Mouse (Mus musculus): ENCODE measurements at regions not wholly inside any gene's neighbourhood (a gene's known extent, or its start where the extent isn't known, plus 50 kb on each side); places are given as distances from the start of the nearest gene placed in this dataset.

- H3K9me3 ChIP-seq (replicated peaks) = no peaks in the 10 kb centered on the region
- no peaks in the 10 kb centered on the region for H3K36me3 ChIP-seq
- no peak overlapping the region for H3K9ac ChIP-seq
- H3K4me3 ChIP-seq = no peak overlapping the region
- H3K27me3 ChIP-seq = no peaks in the 10 kb centered on the region
- WGBS = 60% methylated on average over 6 of the region's 6 CpGs
- no peak overlapping the region for H3K4me2 ChIP-seq
- ATAC-seq (replicated peaks; ENCODE audit: insufficient number of reproducible peaks, insufficient read depth, low FRiP score, low read depth) = no peak
- no peaks in the 10 kb centered on the region for H3K4me1 ChIP-seq (replicated peaks)
- no peak overlapping the region for H3K27ac ChIP-seq
Measured at GRCm38 (mm10) chr3:139780054-139780453, 574.6 kb downstream of the Stpg2 start.

- Histone ChIP-seq H3K27me3 (no peaks in the 10 kb centered on the region), H3K9me3 (replicated peaks) (no peaks in the 10 kb centered on the region), H3K4me1 (replicated peaks) (no peaks in the 10 kb centered on the region), H3K4me2 (no peak overlapping the region), H3K4me3 (no peak overlapping the region), H3K27ac (no peak overlapping the region), H3K36me3 (no peaks in the 10 kb centered on the region), H3K9ac (no peak overlapping the region)
- WGBS = 66% methylated on average over 3 of the region's 3 CpGs
- no peak for ATAC-seq (replicated peaks; ENCODE audit: insufficient number of reproducible peaks, insufficient read depth, low FRiP score, low read depth)
Measured at GRCm38 (mm10) chr3:139783406-139783805, 577.9 kb downstream of the Stpg2 start.

DNA sequence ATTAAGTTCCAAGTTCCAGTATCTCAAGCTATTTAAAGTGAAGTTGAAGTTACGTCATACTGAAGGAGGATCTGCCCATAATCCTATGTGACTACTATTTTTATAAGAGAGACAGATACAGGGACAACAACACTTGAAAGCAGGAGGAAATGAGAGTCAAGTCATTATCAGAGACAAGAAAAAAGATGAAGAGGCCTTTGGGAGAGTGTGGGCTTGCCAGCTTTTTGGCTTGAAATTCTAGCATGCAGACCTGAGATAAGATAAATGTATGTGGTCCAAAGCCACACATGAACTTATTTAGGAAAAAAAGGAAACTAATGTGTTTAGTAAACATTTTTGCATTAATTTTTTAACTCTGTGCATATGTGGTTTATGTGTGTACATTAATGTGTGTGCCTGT lies 581.0 kb downstream of the Stpg2 start:
- Histone ChIP-seq H3K4me3 (no peak overlapping the region), H3K4me2 (no peak overlapping the region), H3K4me1 (replicated peaks) (no peaks in the 10 kb centered on the region), H3K9ac (no peak overlapping the region), H3K27ac (no peak overlapping the region), H3K36me3 (no peaks in the 10 kb centered on the region), H3K9me3 (replicated peaks) (no peaks in the 10 kb centered on the region), H3K27me3 (no peaks in the 10 kb centered on the region)
- 38% methylated on average over 1 of the region's 1 CpGs for WGBS
- no peak for ATAC-seq (replicated peaks; ENCODE audit: insufficient number of reproducible peaks, insufficient read depth, low FRiP score, low read depth)

DNA sequence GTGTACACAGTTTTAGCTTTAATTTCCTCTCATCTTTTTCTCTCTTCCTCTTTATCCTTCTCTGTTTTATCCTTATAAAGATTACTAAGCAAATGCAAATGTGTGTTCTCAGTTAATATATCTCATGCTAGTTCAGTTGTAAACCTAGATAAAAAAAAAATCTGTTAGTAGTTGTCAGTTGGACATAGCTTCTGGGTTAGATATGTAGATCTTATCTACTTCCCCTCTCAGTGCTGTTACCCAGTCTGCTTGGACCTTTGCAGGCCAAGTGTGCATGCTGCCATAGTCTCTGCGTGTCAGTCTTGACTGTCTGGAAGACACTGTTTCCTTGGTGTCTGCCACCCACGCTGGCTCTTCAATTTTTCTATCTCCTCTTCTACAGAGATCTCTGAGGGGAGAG lies 583.4 kb downstream of the Stpg2 start:
- Histone ChIP-seq H3K4me1 (replicated peaks) (no peaks in the 10 kb centered on the region), H3K4me2 (no peak overlapping the region), H3K9me3 (replicated peaks) (no peaks in the 10 kb centered on the region), H3K36me3 (no peaks in the 10 kb centered on the region), H3K27ac (no peak overlapping the region), H3K4me3 (no peak overlapping the region), H3K27me3 (no peaks in the 10 kb centered on the region), H3K9ac (no peak overlapping the region)
- WGBS = 67% methylated on average over 2 of the region's 2 CpGs
- ATAC-seq (replicated peaks; ENCODE audit: insufficient number of reproducible peaks, insufficient read depth, low FRiP score, low read depth) = no peak

DNA sequence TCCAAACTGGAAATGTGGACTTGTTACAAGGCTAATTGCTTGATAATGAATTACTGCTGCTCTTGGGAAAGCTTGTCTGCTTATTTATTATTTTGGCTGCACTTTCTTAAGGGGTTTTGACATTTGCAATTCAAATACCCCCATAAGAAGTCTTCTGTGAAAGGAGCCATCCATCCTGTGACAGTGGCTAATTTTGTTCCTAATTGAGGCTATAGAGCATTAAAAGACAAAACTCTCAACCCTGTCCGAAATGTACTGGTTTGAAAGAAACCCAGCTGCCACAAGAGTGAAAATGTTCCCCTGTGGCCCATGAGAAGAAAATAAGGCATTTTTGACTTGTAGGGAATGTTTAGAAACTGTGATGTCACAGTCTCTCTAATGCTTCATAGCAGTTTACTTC lies 591.2 kb downstream of the Stpg2 start:
- no peaks in the 10 kb centered on the region for H3K27me3 ChIP-seq
- H3K4me3 ChIP-seq = no peak overlapping the region
- 79% methylated on average over 1 of the region's 1 CpGs for WGBS
- no peak for ATAC-seq (replicated peaks; ENCODE audit: insufficient number of reproducible peaks, insufficient read depth, low FRiP score, low read depth)
- H3K36me3 ChIP-seq = no peaks in the 10 kb centered on the region
- no peaks in the 10 kb centered on the region for H3K9me3 ChIP-seq (replicated peaks)
- H3K27ac ChIP-seq = no peak overlapping the region
- no peak overlapping the region for H3K4me2 ChIP-seq
- no peaks in the 10 kb centered on the region for H3K4me1 ChIP-seq (replicated peaks)
- H3K9ac ChIP-seq = no peak overlapping the region

DNA sequence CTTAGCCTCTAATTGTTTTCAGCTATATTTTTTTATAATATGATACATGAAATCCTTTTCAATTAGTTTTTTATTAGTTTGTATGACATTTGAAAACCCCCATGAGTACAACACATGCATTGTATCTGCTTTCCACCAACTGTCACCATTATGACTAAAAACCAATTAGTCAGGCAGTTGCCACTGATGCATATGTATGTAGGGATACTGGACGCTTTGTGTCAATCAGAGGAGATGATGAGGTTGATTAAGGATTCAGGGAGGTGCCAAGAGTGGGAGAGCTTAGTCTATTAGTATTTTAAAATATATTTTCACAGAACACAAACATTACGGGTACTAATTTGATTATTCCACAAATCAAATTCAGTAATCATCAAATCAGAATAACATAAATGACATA lies 593.6 kb downstream of the Stpg2 start:
- Histone ChIP-seq H3K4me1 (replicated peaks) (0 out of 2 replicates have a peak, but pooled peaks cover 2% of the 10 kb centered on the region), H3K9ac (no peak overlapping the region), H3K4me3 (no peak overlapping the region), H3K36me3 (no peaks in the 10 kb centered on the region), H3K27me3 (no peaks in the 10 kb centered on the region), H3K4me2 (no peak overlapping the region), H3K9me3 (replicated peaks) (no peaks in the 10 kb centered on the region), H3K27ac (no peak overlapping the region)
- no peak for ATAC-seq (replicated peaks; ENCODE audit: insufficient number of reproducible peaks, insufficient read depth, low FRiP score, low read depth)
- 85% methylated on average over 2 of the region's 2 CpGs for WGBS

GRCm38 (mm10) chr3:139802716-139803710 lies 597.5 kb downstream of the Stpg2 start:
- Histone ChIP-seq H3K36me3 (no peaks in the 10 kb centered on the region), H3K4me2 (no peak overlapping the region), H3K27ac (no peak overlapping the region), H3K9me3 (replicated peaks) (no peaks in the 10 kb centered on the region), H3K4me3 (no peak overlapping the region), H3K27me3 (no peaks in the 10 kb centered on the region), H3K4me1 (replicated peaks) (0 out of 2 replicates have a peak, but pooled peaks cover 2% of the 10 kb centered on the region), H3K9ac (no peak overlapping the region)
- WGBS = 54% methylated on average over 7 of the region's 7 CpGs
- peak; percentile 70 for ATAC-seq (replicated peaks; ENCODE audit: insufficient number of reproducible peaks, insufficient read depth, low FRiP score, low read depth)

DNA sequence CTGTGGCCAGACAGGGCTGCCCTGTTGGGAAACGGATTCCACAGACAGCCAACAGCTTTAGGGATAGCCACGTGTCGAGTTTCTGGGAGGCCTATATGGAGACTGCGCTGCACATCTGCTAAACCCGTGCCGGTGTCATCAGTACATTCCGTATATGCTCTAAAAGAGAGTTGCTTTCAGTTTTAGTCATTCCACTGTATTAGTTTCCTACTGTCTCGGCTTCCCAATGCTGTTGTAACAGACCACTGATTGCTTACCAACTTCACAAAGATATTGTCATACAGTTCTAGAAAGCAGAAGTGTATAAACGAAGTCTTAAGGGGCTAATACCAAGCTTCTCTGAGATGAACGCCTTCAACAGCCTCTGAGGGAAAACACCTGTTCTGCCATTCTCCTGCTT lies 622.5 kb downstream of the Stpg2 start:
- ATAC-seq (replicated peaks; ENCODE audit: insufficient number of reproducible peaks, insufficient read depth, low FRiP score, low read depth) = no peak
- H3K9me3 ChIP-seq (replicated peaks) = no peaks in the 10 kb centered on the region
- WGBS = 71% methylated on average over 10 of the region's 10 CpGs

DNA sequence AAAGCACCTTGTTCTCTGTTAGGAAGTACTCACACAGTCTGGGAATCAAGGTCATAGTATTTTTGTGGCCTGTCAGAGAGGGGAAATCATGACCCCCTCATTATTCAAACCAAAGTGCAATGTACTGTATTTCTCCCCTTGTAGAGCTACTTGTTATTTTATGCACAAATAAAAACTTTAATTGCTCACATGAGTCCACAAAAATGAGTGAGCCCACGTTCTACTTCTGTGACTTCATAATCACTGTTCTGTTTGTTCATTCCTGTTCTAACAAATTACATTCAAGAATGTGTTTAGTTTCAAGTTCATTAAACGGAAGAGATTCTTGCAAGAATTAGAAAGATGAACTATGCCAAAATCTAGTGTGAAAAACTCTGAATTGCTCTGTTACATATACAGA lies 623.1 kb downstream of the Stpg2 start:
- Histone ChIP-seq H3K9ac (no peak overlapping the region), H3K27me3 (no peaks in the 10 kb centered on the region), H3K4me1 (replicated peaks) (no peaks in the 10 kb centered on the region), H3K36me3 (no peaks in the 10 kb centered on the region), H3K4me2 (no peak overlapping the region), H3K4me3 (no peak overlapping the region), H3K27ac (no peak overlapping the region), H3K9me3 (replicated peaks) (no peaks in the 10 kb centered on the region)
- WGBS = 64% methylated on average over 2 of the region's 2 CpGs
- ATAC-seq (replicated peaks; ENCODE audit: insufficient number of reproducible peaks, insufficient read depth, low FRiP score, low read depth) = no peak

More for the DNA sequence above, 622.5 kb downstream of the Stpg2 start:
- Histone ChIP-seq H3K27me3 (no peaks in the 10 kb centered on the region), H3K9ac (no peak overlapping the region), H3K27ac (no peak overlapping the region), H3K36me3 (no peaks in the 10 kb centered on the region), H3K4me2 (no peak overlapping the region), H3K4me1 (replicated peaks) (no peaks in the 10 kb centered on the region), H3K4me3 (no peak overlapping the region)

DNA sequence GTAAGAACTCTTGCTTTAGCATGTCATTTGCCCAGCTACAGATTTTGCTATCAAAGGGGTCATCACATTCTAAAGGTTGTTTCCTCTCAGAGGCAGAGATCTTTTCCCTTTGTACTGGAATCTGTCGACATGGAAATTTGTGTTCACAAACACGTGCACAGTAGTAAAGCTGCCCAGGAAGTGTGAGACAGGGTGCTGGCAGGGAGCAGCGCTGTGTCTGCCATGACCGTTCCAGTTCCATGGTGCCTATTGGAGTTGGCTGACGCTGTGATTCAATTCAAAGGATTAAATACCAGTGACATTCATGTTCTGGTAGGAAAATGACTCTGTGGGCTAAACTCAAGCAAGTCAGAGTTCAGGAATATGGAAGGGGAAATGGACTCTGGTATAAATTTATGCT lies 627.1 kb downstream of the Stpg2 start:
- Histone ChIP-seq H3K27ac (no peak overlapping the region), H3K4me1 (replicated peaks) (no peaks in the 10 kb centered on the region), H3K9ac (no peak overlapping the region), H3K27me3 (no peaks in the 10 kb centered on the region), H3K9me3 (replicated peaks) (no peaks in the 10 kb centered on the region), H3K4me2 (no peak overlapping the region), H3K36me3 (no peaks in the 10 kb centered on the region), H3K4me3 (no peak overlapping the region)
- no peak for ATAC-seq (replicated peaks; ENCODE audit: insufficient number of reproducible peaks, insufficient read depth, low FRiP score, low read depth)
- WGBS = 71% methylated on average over 5 of the region's 5 CpGs

DNA sequence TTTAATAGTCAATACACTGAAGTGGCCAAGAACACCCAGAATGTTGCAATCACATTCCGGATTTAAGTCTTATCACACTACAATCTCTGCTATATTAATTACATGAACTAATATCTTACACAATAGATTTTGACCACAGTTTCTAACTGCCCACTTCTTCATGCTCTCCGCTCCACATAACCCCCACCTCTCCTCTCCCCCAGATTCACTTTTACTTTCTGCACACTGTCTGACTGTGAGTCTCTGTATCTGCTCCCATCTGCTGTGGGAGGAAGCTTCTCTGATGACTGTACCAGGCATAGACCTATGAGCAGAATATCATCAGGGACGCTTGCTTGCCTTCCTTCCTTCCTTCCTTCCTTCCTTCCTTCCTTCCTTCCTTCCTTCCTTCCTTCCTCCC lies 636.5 kb downstream of the Stpg2 start:
- WGBS = 75% methylated on average over 3 of the region's 3 CpGs
- ATAC-seq (replicated peaks; ENCODE audit: insufficient number of reproducible peaks, insufficient read depth, low FRiP score, low read depth) = no peak
- no peak overlapping the region for H3K9ac ChIP-seq
- H3K27me3 ChIP-seq = no peaks in the 10 kb centered on the region
- H3K4me1 ChIP-seq (replicated peaks) = no peaks in the 10 kb centered on the region
- no peaks in the 10 kb centered on the region for H3K36me3 ChIP-seq
- H3K4me3 ChIP-seq = no peak overlapping the region
- H3K27ac ChIP-seq = no peak overlapping the region
- no peaks in the 10 kb centered on the region for H3K9me3 ChIP-seq (replicated peaks)
- H3K4me2 ChIP-seq = no peak overlapping the region
